Mouse (Mus musculus) kidney, postnatal 36 days (tissue): Measurements from ENCODE around the gene Noto.

Experiments used
- DNase-seq, 2 experiments: peaks; one replicate each; pipeline ENCODE4 v3.0.0; 2021 to 2022; ENCODE audit warnings: mixed read lengths in 2 of 2

Noto gene

GRCm38 (mm10) chr6:85478416-85478815, 54.7 kb downstream of the Noto start:
- DNase-seq: no peak
